Mouse (Mus musculus): ENCODE measurements around the gene Fbxw7. TPM values are rescaled to one million over a fixed set of nuclear protein-coding genes. Genes with fewer than 3 reads are reported as not detected.

The Fbxw7 gene
- total RNA-seq, 1 experiment from 2014 or later, result 22.4 TPM

DNA sequence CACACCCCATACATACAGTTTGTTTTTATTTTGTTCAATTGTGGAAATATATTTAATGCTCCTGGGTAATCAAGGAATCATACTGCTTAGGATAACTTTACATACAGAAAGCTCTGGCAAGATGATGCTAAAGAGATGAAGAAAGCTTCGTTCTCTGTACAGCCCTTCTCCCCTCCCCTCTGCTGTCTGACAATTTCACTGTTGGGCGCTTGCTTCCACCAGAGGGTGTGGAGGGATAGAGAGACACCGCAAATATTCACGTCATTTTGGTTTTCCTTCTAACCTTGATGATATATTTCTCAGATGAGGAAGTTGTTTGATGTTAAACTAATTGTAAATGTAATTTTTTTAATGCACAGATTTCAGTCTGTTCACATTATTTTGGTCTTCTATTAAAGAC is 140.8 kb downstream of the Fbxw7 start:
- no peak for ATAC-seq (replicated peaks in 1 of 2; ENCODE audit: insufficient read depth in 1 of 2, low FRiP score in 2 of 2, low TSS enrichment in 1 of 2, low read depth in 1 of 2, poor library complexity in 2 of 2, severe bottlenecking in 2 of 2)

DNA sequence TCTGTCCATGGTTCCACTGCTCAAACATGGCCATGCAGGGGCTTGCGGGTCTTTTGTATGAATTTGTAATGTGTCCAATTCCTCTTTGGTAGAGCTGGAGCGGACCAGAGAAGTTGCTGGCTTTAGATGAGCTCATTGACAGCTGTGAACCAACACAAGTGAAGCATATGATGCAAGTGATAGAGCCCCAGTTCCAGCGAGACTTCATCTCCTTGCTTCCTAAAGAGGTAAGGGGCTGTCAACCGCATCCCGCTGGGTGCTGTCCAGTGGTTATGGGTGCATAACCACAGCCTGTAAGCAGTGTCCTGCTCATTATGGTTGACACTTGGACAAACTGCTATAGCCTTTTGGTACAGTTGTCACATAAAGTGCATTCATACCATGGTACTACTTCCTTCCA is 150.1 kb downstream of the Fbxw7 start:
- no peak for ATAC-seq (replicated peaks in 1 of 2; ENCODE audit: insufficient read depth in 1 of 2, low FRiP score in 2 of 2, low TSS enrichment in 1 of 2, low read depth in 1 of 2, poor library complexity in 2 of 2, severe bottlenecking in 2 of 2)

DNA sequence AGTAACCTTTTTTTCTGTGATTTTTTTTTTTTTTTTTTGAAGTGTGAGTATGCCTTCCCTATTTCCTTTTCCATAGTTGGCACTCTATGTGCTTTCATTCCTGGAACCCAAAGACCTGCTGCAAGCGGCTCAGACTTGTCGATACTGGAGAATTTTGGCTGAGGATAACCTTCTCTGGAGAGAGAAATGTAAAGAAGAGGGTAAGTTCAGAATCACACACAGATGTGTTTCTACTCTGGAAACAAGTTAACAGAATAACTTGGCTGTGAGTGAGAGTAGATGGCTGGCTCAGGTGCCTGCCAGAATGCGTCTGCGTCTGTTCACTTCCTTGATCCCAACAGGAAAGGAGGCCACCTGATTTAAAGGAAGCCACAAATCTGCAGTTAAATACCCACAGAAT is 152.3 kb downstream of the Fbxw7 start:
- ATAC-seq (replicated peaks in 1 of 2; ENCODE audit: insufficient read depth in 1 of 2, low FRiP score in 2 of 2, low TSS enrichment in 1 of 2, low read depth in 1 of 2, poor library complexity in 2 of 2, severe bottlenecking in 2 of 2), result no peak

DNA sequence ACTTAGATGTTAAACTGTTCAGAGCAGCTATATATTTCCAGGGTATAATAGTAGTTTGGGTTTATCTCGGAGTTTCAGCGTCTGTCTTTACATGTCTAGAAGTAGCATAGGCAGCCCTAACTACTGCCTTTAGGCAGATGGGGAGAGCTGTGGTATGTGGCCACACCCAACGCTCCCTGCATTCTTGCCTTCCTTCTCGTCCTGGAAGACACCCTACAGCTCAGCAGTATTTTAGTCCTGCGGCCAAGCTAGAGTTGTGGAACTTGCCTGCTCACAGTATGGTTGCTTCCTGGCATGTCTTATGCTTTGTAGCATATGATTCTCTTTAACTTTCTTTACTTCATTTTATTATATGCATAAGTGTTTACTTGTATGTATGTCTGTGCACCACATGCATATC is 156.5 kb downstream of the Fbxw7 start:
- ATAC-seq (replicated peaks in 1 of 2; ENCODE audit: insufficient read depth in 1 of 2, low FRiP score in 2 of 2, low TSS enrichment in 1 of 2, low read depth in 1 of 2, poor library complexity in 2 of 2, severe bottlenecking in 2 of 2), result no peak

DNA sequence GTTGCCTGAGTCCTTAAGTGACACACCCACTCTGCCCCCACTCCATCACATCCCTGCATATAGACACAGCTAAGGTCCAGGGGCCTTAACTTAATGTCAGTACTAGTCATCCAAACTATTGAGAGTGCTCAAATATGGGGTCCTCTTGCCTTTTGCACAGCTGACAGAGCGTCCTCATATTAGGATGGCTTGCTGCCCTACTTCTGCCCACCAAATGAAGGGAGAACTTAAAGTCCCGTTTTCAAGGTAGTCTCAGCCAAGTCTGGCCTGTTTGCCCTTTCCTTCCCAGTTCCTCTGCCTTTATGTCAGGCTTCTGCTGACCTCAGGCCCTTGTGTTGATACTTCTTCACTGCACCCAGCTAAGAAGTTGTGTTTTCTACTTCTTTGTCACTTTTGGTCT is 157.8 kb downstream of the Fbxw7 start:
- no peak for ATAC-seq (replicated peaks in 1 of 2; ENCODE audit: insufficient read depth in 1 of 2, low FRiP score in 2 of 2, low TSS enrichment in 1 of 2, low read depth in 1 of 2, poor library complexity in 2 of 2, severe bottlenecking in 2 of 2)

DNA sequence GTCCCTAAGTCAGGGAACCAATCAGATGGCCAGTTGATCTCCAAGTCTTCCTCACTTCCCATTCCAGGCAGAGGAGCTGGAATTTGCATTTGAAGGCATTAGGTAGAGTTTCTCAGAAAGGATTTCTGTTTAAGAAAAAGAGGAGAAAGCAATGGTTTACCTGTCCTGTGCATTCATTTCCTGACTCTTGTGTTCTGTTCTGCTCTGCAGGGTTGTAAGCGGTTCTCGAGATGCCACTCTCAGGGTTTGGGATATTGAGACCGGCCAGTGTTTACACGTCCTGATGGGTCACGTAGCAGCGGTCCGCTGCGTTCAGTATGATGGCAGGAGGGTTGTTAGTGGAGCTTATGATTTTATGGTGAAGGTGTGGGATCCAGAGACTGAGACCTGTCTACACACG is 159.1 kb downstream of the Fbxw7 start:
- ATAC-seq (replicated peaks in 1 of 2; ENCODE audit: insufficient read depth in 1 of 2, low FRiP score in 2 of 2, low TSS enrichment in 1 of 2, low read depth in 1 of 2, poor library complexity in 2 of 2, severe bottlenecking in 2 of 2), result no peak

DNA sequence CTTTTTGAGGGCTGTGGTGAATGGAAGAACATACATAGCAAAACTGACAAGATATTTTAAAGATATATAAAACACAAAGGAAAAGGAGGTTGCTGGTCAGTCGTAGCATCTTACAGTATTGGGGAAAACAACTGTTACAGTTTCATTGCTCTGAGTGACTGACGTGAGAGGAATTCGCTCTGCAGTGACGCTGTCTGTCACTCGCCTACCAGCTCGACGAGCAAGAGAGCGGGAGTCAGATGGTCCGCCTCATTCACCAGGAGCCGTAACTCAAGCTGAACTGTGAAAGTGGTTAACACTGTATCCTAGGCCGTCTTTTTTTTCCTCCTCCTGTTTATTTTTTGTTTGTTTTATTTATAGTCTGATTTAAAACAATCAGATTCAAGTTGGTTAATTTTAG is 163.6 kb downstream of the Fbxw7 start:
- no peak for ATAC-seq (replicated peaks in 1 of 2; ENCODE audit: insufficient read depth in 1 of 2, low FRiP score in 2 of 2, low TSS enrichment in 1 of 2, low read depth in 1 of 2, poor library complexity in 2 of 2, severe bottlenecking in 2 of 2)

DNA sequence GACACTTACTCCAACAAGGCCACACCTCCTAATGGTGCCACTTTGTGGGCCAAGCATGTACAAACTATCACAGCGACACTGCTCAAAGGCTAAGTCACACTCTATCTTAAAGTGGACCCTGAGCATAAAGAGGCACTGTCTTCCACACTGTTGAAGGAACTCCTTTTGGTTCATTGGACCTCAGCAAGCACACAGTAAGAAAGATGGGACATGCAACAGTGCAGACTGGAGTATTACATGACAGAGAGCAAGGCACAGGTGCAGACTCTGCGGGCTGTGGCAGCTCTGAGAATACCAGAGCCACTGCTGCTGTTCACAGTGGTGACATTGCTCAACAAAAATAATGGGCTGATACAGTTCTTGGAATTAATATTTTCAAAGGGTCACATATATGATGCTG is 165.1 kb downstream of the Fbxw7 start:
- no peak for ATAC-seq (replicated peaks in 1 of 2; ENCODE audit: insufficient read depth in 1 of 2, low FRiP score in 2 of 2, low TSS enrichment in 1 of 2, low read depth in 1 of 2, poor library complexity in 2 of 2, severe bottlenecking in 2 of 2)

DNA sequence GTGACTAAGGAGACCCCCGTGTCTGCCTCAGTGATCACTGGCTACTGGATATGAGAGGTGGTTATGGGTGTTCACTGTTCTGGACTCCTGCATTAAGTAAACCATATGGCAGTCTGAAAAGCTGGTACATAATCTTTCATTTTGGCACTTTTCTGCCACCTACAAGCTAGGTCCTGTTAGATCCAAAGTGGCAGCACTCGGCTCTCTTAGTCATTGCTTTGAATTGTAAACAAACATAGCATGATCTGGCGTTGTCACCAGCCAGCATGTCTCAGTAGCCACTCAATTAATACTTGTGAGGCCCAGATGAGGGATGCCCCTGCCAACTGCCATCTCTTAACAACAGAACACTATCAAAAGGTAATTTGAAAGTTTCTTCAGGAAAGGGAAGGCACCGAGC is 167.6 kb downstream of the Fbxw7 start:
- no peak for ATAC-seq (replicated peaks in 1 of 2; ENCODE audit: insufficient read depth in 1 of 2, low FRiP score in 2 of 2, low TSS enrichment in 1 of 2, low read depth in 1 of 2, poor library complexity in 2 of 2, severe bottlenecking in 2 of 2)

DNA sequence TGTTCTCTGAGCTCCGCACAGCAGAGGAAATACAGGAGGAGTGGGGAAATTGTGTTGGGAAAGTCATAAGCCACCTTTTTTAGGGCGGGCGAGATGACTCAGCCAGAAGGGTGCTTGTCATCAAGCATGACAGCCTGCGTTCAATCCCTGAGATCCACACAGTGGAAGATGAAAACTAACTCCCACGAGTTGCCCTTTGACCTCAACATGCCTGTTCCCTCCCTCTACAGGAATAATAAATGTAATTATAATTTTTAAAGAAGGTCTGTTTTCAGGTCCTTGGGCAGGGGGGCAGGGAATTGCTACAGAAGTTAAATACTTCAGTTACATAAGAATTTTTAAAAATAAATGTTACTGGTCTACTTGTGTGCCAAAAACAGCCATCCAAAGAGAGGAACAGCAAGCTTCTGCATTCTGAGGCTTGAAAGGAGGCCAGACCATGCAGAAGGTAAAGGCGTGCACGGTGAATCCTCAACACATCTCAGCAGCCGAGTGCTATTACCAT is 170.1 kb downstream of the Fbxw7 start:
- ATAC-seq (replicated peaks in 1 of 2; ENCODE audit: insufficient read depth in 1 of 2, low FRiP score in 2 of 2, low TSS enrichment in 1 of 2, low read depth in 1 of 2, poor library complexity in 2 of 2, severe bottlenecking in 2 of 2), result no peak

DNA sequence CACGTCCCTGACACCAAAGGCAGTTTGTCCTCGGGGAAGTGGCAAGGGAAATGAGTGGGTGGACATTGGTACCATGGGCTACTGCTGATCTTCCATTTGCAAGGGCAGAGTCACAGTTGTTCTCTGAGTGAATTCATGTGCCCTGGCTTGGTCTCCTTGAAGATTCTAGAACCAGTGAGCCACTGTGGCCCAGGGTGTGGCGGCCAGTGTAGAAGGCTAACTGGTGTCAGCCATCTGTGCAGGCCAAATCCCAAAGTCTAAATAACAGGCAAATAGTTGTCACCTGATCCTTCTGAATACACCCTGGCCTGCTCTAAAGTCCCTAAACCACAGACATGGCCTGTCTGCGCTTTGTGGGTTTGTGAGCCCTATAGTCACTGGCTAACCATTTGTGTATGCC is 173.8 kb downstream of the Fbxw7 start:
- no peak for ATAC-seq (replicated peaks in 1 of 2; ENCODE audit: insufficient read depth in 1 of 2, low FRiP score in 2 of 2, low TSS enrichment in 1 of 2, low read depth in 1 of 2, poor library complexity in 2 of 2, severe bottlenecking in 2 of 2)

DNA sequence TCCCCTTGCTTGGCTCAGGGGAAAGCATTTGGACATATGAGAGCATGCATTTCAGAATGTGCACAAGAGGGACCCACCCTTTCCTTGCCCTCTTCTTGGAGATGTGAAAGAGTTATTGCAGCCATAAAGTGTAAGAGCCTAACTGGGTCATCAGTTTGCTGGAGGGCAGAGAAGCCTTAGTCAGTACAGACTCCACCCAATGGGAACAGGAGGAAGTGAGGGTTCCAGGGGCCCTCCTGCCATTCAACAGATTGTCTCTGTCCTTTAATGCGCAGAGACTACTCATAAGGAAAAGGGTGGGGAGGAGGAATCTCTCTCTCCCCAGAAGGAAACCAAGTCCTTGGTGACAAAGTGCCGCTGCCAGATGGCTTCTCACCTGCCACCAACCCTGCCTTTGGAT is 190.2 kb downstream of the Fbxw7 start:
- ATAC-seq (replicated peaks in 1 of 2; ENCODE audit: insufficient read depth in 1 of 2, low FRiP score in 2 of 2, low TSS enrichment in 1 of 2, low read depth in 1 of 2, poor library complexity in 2 of 2, severe bottlenecking in 2 of 2), result no peak

DNA sequence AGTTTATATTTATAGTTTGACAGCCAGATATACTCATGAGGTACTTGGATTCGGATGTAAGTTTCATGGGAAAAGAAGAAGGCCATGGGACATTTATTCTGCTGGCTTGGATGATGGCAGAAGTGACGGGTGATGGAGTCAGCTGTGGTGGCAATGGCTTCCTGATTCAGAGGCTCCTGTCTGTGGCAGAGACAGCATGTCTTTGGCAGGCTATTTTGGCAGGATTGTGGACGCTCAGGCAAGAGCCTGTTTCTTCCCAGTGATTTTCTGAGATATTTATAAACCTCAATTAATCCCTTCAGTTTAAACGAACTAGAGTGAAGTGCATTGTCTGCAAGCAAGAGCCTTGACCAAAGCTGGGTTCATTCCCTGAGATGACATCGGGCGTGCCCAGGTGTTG is 197.8 kb downstream of the Fbxw7 start:
- no peak for ATAC-seq (replicated peaks in 1 of 2; ENCODE audit: insufficient read depth in 1 of 2, low FRiP score in 2 of 2, low TSS enrichment in 1 of 2, low read depth in 1 of 2, poor library complexity in 2 of 2, severe bottlenecking in 2 of 2)

DNA sequence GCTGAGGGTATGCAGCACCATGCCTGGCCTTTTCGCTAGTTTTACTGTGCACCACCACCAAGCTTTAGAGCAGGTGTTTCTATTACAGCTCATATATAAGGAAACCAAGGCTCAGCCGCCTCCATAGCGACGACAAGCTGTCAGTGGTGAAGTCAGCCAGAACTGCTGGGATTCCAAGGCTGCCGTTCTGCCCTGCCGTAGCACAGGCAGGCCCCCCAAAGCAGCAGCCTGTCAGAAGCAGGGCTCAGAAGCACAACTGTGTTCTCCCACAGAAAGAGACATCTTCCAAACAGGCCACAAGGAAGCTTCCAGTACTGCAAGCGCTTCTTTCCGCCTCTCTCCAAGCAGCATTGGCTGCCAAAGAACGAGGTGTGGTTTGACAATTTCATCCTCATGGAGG is 200.6 kb downstream of the Fbxw7 start:
- no peak for ATAC-seq (replicated peaks in 1 of 2; ENCODE audit: insufficient read depth in 1 of 2, low FRiP score in 2 of 2, low TSS enrichment in 1 of 2, low read depth in 1 of 2, poor library complexity in 2 of 2, severe bottlenecking in 2 of 2)

DNA sequence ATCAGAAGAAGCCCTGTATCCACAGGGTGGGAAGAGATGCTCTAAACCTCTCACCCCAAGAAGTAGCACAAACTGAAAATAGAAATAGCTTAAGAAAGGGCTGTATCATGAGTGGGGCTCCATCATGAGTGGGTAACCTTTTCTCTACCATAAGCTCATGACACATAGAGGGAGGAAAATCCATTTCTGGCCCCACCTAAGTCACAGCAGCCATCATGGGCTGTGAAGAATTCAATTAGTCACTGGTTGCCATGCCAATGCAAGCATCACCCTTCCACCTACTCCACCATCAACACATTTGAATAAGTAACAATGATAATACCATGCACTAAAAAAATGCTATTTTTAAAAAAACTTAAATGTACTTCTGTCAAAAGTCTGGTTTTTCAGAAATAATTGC is 205.1 kb downstream of the Fbxw7 start:
- ATAC-seq (replicated peaks in 1 of 2; ENCODE audit: insufficient read depth in 1 of 2, low FRiP score in 2 of 2, low TSS enrichment in 1 of 2, low read depth in 1 of 2, poor library complexity in 2 of 2, severe bottlenecking in 2 of 2), result no peak

DNA sequence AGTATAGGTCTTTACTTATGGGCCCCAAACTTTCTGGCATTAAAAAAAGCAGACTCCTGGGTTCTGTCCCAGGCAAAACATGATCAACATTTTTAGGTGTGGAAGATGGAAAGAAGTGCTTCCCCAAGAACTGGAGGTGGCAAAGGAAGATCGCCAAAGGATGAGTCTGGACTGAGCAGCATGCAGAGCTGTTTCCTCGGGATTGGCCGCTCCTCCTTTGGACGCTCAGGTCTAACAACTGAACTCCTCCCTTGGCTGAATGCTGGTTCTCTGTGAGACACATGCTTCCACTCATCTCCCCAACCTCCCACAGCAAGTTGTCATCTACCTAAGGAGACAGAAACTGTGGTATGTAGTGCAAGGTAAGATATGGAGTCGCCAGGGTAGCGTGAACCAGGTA is 206.7 kb downstream of the Fbxw7 start:
- ATAC-seq (replicated peaks in 1 of 2; ENCODE audit: insufficient read depth in 1 of 2, low FRiP score in 2 of 2, low TSS enrichment in 1 of 2, low read depth in 1 of 2, poor library complexity in 2 of 2, severe bottlenecking in 2 of 2), result no peak

DNA sequence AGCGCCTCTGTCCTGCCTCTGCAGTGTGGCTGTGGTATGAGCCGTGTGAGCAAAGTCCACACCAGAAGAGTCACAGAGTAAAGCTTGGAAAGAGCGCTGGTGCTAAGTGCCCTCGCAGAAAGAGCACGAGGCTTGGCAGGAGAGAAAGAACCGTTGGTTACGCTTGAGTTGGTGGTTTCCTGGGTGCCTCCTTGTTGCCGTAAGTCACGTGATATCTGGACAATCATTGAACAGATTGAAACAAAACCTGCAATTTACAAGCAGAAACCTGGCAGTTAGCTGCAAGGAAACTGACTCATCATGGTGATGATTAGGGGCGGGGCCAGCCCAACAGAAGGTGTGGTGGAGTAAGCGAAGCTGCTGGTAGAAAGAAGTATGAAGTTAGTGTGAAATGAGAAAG is 207.7 kb downstream of the Fbxw7 start:
- ATAC-seq (replicated peaks in 1 of 2; ENCODE audit: insufficient read depth in 1 of 2, low FRiP score in 2 of 2, low TSS enrichment in 1 of 2, low read depth in 1 of 2, poor library complexity in 2 of 2, severe bottlenecking in 2 of 2), result peak; percentile 65 to 66; a peak in 3 of 4 replicates

DNA sequence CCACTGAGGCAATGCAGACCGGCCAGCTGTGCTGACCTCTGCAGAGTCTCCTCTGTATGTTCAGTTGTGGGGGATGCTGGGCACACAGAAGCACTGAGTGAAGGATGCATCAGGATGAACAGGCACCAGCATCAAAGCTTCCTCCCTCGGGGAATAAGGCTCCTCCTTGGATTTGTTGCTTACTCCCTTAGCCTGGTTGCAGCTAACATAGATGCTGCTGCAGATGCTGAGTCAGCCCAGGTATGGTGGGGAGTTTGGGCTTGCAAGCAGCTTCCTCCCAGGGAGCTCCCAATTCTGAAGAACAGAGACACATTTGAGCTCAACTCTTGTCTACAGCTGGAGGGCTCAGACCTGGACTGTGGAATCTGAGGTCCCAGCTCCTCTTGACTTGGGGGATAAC is 209.2 kb downstream of the Fbxw7 start:
- ATAC-seq (replicated peaks in 1 of 2; ENCODE audit: insufficient read depth in 1 of 2, low FRiP score in 2 of 2, low TSS enrichment in 1 of 2, low read depth in 1 of 2, poor library complexity in 2 of 2, severe bottlenecking in 2 of 2), result no peak; a peak in 1 of 4 replicates

DNA sequence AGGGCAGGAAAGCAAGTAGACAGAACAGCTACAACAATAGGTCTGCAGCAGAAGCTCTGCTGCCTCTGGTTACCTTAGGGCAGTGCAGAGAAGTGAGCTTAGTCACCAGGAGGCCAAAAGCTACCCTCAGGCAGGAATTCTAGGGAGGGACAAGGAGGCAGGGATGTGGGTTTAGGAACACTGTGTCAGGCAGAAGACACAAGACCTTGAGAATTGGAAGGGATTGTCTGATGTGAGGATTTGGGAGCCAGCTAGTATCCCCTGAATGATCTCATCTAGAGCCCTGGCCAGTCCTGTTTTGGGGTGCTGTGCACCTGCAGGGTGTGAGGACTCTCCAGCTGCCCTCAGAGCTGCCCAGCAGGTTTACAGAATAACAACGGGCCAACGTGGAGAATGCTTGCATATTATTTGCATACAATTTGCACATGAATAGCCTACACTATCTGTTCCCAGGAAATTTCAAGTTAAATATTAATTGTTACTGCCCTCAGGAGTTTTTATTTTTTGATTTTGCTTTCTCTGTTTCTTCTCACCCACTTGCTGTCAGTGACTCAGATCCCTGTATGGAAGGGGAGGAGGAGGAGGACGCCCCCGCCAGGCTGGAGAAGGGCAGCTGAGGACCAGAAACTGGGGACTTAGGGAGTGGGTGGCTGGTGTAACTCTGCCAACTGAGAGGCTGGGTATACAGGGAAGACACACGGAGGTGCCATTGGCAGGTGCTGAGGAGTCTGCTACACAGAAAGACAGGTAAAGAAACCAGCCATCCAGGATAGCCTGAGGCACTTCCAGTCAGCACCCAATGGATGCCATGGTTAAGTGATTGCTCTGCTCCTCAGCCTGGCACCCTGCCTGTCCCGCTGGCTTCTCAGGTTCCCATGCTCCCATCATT is 210.0 kb downstream of the Fbxw7 start:
- no peak for ATAC-seq (replicated peaks in 1 of 2; ENCODE audit: insufficient read depth in 1 of 2, low FRiP score in 2 of 2, low TSS enrichment in 1 of 2, low read depth in 1 of 2, poor library complexity in 2 of 2, severe bottlenecking in 2 of 2)

Measured in hematopoietic stem cell, adult 5-6 weeks (primary cell).